Mouse (Mus musculus): ENCODE results near the gene Nat8f6. TPM values are rescaled to one million over a fixed set of nuclear protein-coding genes. Genes with fewer than 3 reads are reported as not detected.
"Not testable (repeated sequence)": the region's sequence is repeated elsewhere in the genome, so short reads cannot be mapped to it uniquely, and the experiment has no call there.

The Nat8f6 gene
- polyA plus RNA-seq, 1 experiment from 2014 or later, result not detected

DNA sequence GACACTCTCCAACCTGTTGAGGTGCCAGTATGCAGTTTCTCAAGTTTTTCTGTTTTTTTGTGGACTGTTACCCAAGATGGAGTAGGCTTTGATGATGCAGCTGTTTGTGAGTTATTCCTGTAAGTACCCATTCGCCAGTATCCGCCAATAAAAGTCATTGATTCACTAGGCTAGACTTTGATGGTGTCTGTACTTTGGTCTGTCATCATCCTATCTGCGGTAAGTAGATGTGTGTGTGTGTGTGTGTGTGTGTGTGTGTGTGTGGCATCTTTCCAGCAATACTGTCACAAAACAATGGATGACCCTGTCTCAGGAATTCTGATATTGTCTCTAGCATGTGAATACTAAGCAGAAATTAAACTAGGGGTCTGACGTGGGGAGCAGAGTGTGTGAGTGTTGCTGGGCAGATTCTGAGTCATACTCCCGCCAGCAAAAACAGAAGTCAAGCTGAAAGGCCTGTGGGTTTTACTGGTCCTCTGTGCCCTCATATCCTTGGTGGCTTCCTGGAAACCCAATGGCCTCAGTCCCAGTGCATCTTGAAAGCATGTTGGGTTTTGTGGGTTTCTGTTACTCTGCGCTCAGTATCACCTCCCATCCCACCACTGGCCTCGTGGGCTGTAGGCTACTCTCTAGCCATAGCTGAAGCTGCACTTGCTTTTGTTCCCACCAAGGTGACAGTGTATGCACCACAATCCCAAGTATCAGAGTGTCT is 30.5 kb upstream of the Nat8f6 start:
- Histone ChIP-seq H3K4me3 (no peak overlapping the region), H3K4me2 (replicated peaks) (no peak overlapping the region), H3K4me1 (no peaks in the 10 kb centered on the region), H3K27ac (no peak overlapping the region), H3K9me3 (no peaks in the 10 kb centered on the region), H3K9ac (no peak overlapping the region), H3K27me3 (no peaks in the 10 kb centered on the region), H3K36me3 (no peaks in the 10 kb centered on the region)
- ATAC-seq (ENCODE audit: low FRiP score, low read depth), result no peak
- WGBS, result 91% methylated on average over 7 of the region's 7 CpGs

GRCm38 (mm10) chr6:85849240-85849639 is 28.5 kb upstream of the Nat8f6 start:
- no peak overlapping the region for H3K4me3 ChIP-seq
- no peaks in the 10 kb centered on the region for H3K9me3 ChIP-seq
- H3K36me3 ChIP-seq, result no peaks in the 10 kb centered on the region
- ATAC-seq (ENCODE audit: low FRiP score, low read depth), result no peak
- H3K4me1 ChIP-seq, result no peaks in the 10 kb centered on the region
- no peak overlapping the region for H3K9ac ChIP-seq
- H3K27me3 ChIP-seq, result no peaks in the 10 kb centered on the region
- no peak overlapping the region for H3K4me2 ChIP-seq (replicated peaks)
- no peak overlapping the region for H3K27ac ChIP-seq
- WGBS, result 47% methylated on average over 2 of the region's 2 CpGs

DNA sequence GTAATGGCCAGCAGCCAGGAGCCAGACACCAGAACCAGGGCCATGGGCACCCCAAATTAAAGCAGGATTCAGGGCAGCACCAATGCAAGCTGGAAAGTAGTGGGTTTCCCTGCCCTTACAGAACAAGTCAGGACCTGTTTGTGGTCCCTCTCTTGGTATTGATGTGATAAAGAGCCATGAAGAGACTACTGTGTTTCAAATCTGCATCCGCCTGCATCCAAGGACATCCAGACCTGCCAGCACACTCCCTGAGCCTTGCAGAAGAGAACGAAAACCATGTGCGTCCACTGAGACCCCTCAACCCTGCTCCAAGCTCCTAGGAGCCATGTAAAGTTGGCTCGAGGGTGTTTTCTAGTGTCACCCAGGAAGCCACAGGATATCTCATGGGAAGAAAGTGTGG is 27.4 kb upstream of the Nat8f6 start:
- Histone ChIP-seq H3K27me3 (no peaks in the 10 kb centered on the region), H3K4me2 (replicated peaks) (no peak overlapping the region), H3K27ac (no peak overlapping the region), H3K4me1 (no peaks in the 10 kb centered on the region), H3K9me3 (no peaks in the 10 kb centered on the region), H3K9ac (no peak overlapping the region), H3K4me3 (no peak overlapping the region), H3K36me3 (no peaks in the 10 kb centered on the region)
- WGBS, result 82% methylated on average over 4 of the region's 4 CpGs
- no peak for ATAC-seq (ENCODE audit: low FRiP score, low read depth)

DNA sequence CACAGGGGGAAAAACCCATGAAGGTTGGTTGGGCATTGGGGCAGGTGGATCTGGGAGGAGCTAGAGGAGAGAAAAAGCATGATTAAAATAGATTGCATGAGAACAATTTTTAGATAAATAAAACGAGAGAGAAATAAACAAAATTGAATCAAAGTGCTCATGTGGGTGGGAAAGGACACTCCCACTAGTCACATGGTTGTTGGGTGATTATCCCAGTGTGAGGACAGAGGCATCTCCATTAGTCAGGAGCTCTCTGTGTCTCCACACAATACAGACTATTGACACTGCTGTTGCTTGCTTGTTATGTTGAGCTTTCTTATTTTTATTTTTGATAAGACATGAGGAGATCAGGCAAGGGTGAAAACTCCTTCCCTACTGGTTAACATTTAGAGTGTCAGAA is 26.2 kb upstream of the Nat8f6 start:
- Histone ChIP-seq H3K9ac (no peak overlapping the region), H3K27me3 (no peaks in the 10 kb centered on the region), H3K36me3 (no peaks in the 10 kb centered on the region), H3K4me3 (no peak overlapping the region), H3K4me1 (no peaks in the 10 kb centered on the region), H3K4me2 (replicated peaks) (no peak overlapping the region), H3K9me3 (no peaks in the 10 kb centered on the region), H3K27ac (no peak overlapping the region)
- ATAC-seq (ENCODE audit: low FRiP score, low read depth), result no peak
- 52% methylated on average over 1 of the region's 1 CpGs for WGBS

DNA sequence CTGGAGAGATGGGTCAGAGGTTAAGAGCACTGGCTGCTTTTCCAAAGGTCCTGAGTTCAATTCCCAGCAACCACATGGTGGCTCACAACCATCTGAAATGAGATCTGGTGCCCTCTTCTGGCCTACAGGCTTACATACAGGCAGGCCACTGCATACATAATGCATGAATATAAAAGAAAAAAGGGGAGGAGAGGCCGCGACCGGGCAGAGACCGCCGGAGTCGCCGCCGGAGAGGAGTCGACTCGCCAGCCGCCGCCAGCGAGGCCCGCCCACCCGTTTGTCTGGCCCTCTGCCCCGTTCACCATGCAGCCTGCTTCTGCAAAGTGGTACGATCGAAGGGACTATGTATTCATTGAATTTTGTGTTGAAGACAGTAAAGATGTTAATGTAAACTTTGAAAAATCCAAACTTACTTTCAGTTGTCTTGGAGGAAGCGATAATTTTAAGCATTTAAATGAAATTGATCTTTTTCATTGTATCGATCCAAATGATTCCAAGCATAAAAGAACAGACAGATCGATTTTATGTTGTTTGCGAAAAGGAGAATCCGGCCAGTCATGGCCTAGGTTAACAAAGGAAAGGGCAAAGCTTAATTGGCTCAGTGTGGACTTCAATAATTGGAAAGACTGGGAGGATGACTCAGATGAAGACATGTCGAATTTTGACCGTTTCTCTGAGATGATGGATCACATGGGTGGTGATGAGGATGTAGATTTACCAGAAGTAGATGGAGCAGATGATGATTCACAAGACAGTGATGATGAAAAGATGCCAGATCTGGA is 23.1 kb upstream of the Nat8f6 start:
- not testable (repeated sequence) for H3K4me1 ChIP-seq; H3K9ac ChIP-seq; ATAC-seq (ENCODE audit: low FRiP score, low read depth); H3K27ac ChIP-seq; H3K27me3 ChIP-seq; H3K4me3 ChIP-seq; H3K4me2 ChIP-seq (replicated peaks); H3K9me3 ChIP-seq; H3K36me3 ChIP-seq
- WGBS, result 80% methylated on average over 25 of the region's 25 CpGs

- Histone ChIP-seq H3K27ac (no peak overlapping the region), H3K9me3 (no peaks in the 10 kb centered on the region), H3K27me3 (no peaks in the 10 kb centered on the region), H3K4me1 (no peaks in the 10 kb centered on the region), H3K4me2 (replicated peaks) (no peak overlapping the region), H3K4me3 (no peak overlapping the region), H3K36me3 (no peaks in the 10 kb centered on the region), H3K9ac (no peak overlapping the region)
- 52% methylated on average over 4 of the region's 4 CpGs for WGBS
- no peak for ATAC-seq (ENCODE audit: low FRiP score, low read depth)
Observed at GRCm38 (mm10) chr6:85839982-85840381, 19.2 kb upstream of the Nat8f6 start.

DNA sequence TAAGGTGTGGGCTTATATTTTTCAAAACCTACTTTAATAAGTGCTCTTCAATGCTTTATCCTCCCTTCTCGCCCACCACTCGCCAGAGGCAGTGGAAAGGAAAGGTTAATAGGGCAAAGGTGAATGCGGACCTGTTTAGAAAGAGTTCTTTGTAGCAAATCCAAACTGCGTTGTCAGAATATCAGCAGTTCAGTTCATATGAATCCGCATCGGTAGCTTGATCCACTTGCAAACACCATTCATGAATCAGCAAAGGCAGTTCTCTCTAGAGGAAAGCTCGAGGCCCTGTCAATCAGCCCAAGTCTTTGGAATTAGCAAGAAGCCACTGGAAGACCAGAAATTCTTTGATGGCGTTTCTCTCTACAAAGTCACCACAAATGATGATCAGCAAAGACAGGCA is 17.9 kb upstream of the Nat8f6 start:
- H3K27ac ChIP-seq, result no peak overlapping the region
- H3K4me2 ChIP-seq (replicated peaks), result no peak overlapping the region
- no peak overlapping the region for H3K4me3 ChIP-seq
- no peaks in the 10 kb centered on the region for H3K9me3 ChIP-seq
- WGBS, result 81% methylated on average over 8 of the region's 8 CpGs
- H3K36me3 ChIP-seq, result no peaks in the 10 kb centered on the region
- no peaks in the 10 kb centered on the region for H3K27me3 ChIP-seq
- H3K9ac ChIP-seq, result no peak overlapping the region
- H3K4me1 ChIP-seq, result no peaks in the 10 kb centered on the region
- ATAC-seq (ENCODE audit: low FRiP score, low read depth), result no peak

DNA sequence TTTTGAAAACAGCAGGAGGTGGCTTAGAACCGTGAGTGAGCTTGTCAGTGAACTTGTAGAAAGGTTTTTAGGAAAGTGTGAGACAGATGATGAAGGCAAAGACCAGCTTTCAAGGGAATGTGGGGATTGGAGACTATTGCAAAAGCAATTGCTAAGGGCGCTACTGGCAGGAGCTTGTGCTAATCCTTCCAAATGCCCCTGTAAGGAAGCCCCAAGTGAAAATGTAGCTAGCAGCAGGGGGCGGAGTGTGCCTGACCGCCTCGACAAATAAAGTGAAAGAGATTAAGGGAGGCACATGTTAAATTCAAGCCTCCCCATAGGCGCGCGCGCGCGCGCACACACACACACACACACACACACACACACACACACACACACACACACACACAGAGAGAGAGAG is 16.6 kb upstream of the Nat8f6 start:
- H3K27me3 ChIP-seq, H3K4me3 ChIP-seq, H3K9me3 ChIP-seq, H3K36me3 ChIP-seq, H3K27ac ChIP-seq, H3K9ac ChIP-seq, H3K4me1 ChIP-seq: not testable (repeated sequence)
- ATAC-seq (ENCODE audit: low FRiP score, low read depth), result peak; percentile 57; the same call in 1 of the 2 replicates
- WGBS, result 8% methylated on average over 12 of the region's 12 CpGs
- H3K4me2 ChIP-seq (replicated peaks), result peak overlapping the region; percentile 40

GRCm38 (mm10) chr6:85836827-85837226 is 16.1 kb upstream of the Nat8f6 start:
- ATAC-seq (ENCODE audit: low FRiP score, low read depth); H3K27ac ChIP-seq; H3K36me3 ChIP-seq; H3K4me3 ChIP-seq; H3K4me2 ChIP-seq (replicated peaks); H3K4me1 ChIP-seq; H3K9ac ChIP-seq; H3K27me3 ChIP-seq; H3K9me3 ChIP-seq: not testable (repeated sequence)
- 28% methylated on average over 9 of the region's 9 CpGs for WGBS

- H3K4me1 ChIP-seq; H3K27ac ChIP-seq; ATAC-seq (ENCODE audit: low FRiP score, low read depth); H3K4me2 ChIP-seq (replicated peaks); H3K27me3 ChIP-seq; H3K36me3 ChIP-seq; H3K9me3 ChIP-seq; H3K4me3 ChIP-seq; H3K9ac ChIP-seq: not testable (repeated sequence)
- 81% methylated on average over 5 of the region's 5 CpGs for WGBS
Observed at GRCm38 (mm10) chr6:85836098-85836497, 15.3 kb upstream of the Nat8f6 start.

GRCm38 (mm10) chr6:85835104-85835503 is 14.3 kb upstream of the Nat8f6 start:
- not testable (repeated sequence) for H3K9ac ChIP-seq; H3K9me3 ChIP-seq; ATAC-seq (ENCODE audit: low FRiP score, low read depth); H3K4me2 ChIP-seq (replicated peaks); H3K27ac ChIP-seq; H3K36me3 ChIP-seq; H3K4me3 ChIP-seq; H3K4me1 ChIP-seq; H3K27me3 ChIP-seq
- 59% methylated on average over 1 of the region's 2 CpGs for WGBS

GRCm38 (mm10) chr6:85834504-85835100 is 13.8 kb upstream of the Nat8f6 start:
- H3K4me2 ChIP-seq (replicated peaks); H3K36me3 ChIP-seq; ATAC-seq (ENCODE audit: low FRiP score, low read depth); H3K27me3 ChIP-seq; H3K27ac ChIP-seq; H3K4me3 ChIP-seq; H3K4me1 ChIP-seq; H3K9ac ChIP-seq; H3K9me3 ChIP-seq: not testable (repeated sequence)
